Mouse (Mus musculus): ENCODE measurements around the gene Itgb1.

Gene Itgb1

GRCm38 (mm10) chr8:128685507-128686428 is at the start of gene Itgb1:
Gene Itgb1, plus strand, starts transcription at chr8:128685654.
- peak; percentile 92 to 93 for DNase-seq

GRCm38 (mm10) chr8:128643104-128643503 is 42.4 kb upstream of the Itgb1 start:
- DNase-seq: no peak

- DNase-seq: no peak
Measured at GRCm38 (mm10) chr8:128645452-128645851, 40.0 kb upstream of the Itgb1 start.

- DNase-seq: no peak
Measured at GRCm38 (mm10) chr8:128646456-128646855, 39.0 kb upstream of the Itgb1 start.

GRCm38 (mm10) chr8:128648071-128648470 is 37.4 kb upstream of the Itgb1 start:
- DNase-seq: no peak

- no peak for DNase-seq
Measured at GRCm38 (mm10) chr8:128650331-128650855, 35.1 kb upstream of the Itgb1 start.

- DNase-seq: peak; percentile 42 to 46
Measured at GRCm38 (mm10) chr8:128652399-128653109, 32.9 kb upstream of the Itgb1 start.

GRCm38 (mm10) chr8:128653642-128654364 is 31.7 kb upstream of the Itgb1 start:
- no peak for DNase-seq

- peak; percentile 42 to 48 for DNase-seq
Measured at GRCm38 (mm10) chr8:128654365-128655099, 30.9 kb upstream of the Itgb1 start.

GRCm38 (mm10) chr8:128662144-128662543 is 23.3 kb upstream of the Itgb1 start:
- no peak for DNase-seq

GRCm38 (mm10) chr8:128662696-128663095 is 22.8 kb upstream of the Itgb1 start:
- DNase-seq: no peak

GRCm38 (mm10) chr8:128663106-128663505 is 22.3 kb upstream of the Itgb1 start:
- DNase-seq: no peak

- DNase-seq: no peak
Measured at GRCm38 (mm10) chr8:128666576-128667263, 18.7 kb upstream of the Itgb1 start.

GRCm38 (mm10) chr8:128671813-128672212 is 13.6 kb upstream of the Itgb1 start:
- no peak for DNase-seq

- no peak for DNase-seq
Measured at GRCm38 (mm10) chr8:128672441-128672840, 13.0 kb upstream of the Itgb1 start.

- no peak for DNase-seq
Measured at GRCm38 (mm10) chr8:128672950-128673349, 12.5 kb upstream of the Itgb1 start.

- DNase-seq: no peak
Measured at GRCm38 (mm10) chr8:128675848-128676629, 9.4 kb upstream of the Itgb1 start.

GRCm38 (mm10) chr8:128679909-128680308 is 5.5 kb upstream of the Itgb1 start:
- no peak for DNase-seq

GRCm38 (mm10) chr8:128680548-128681325 is 4.7 kb upstream of the Itgb1 start:
- no peak for DNase-seq

GRCm38 (mm10) chr8:128681970-128682369 is 3.5 kb upstream of the Itgb1 start:
- DNase-seq: no peak
